Mouse (Mus musculus): ENCODE data around the gene Ebf1. TPM values are rescaled to one million over a fixed set of nuclear protein-coding genes. Genes with fewer than 3 reads are reported as not detected.

Gene Ebf1
- total and polyA plus RNA-seq, 3 experiments: 0.04 TPM; not detected in 2

GRCm38 (mm10) chr11:44775549-44775948, 158.4 kb downstream of the Ebf1 start:
- DNase-seq (ENCODE audit: low read depth, low spot score): no peak
- H3K36me3 ChIP-seq (ENCODE audit: control insufficient read depth in 1 of 2, insufficient read depth in 2 of 2, low read length in 2 of 2): no peaks in the 10 kb centered on the region

GRCm38 (mm10) chr11:44776556-44776955, 159.4 kb downstream of the Ebf1 start:
- Histone ChIP-seq H3K79me2 (ENCODE audit: control insufficient read depth, insufficient read depth, low read length, poor library complexity) (no peaks in the 10 kb centered on the region), H3K9ac (ENCODE audit: control insufficient read depth, low read depth, low read length, poor library complexity, severe bottlenecking) (no peak overlapping the region), H3K4me1 (ENCODE audit: control insufficient read depth in 1 of 2, insufficient read depth in 2 of 2, low read length in 2 of 2) (no peaks in the 10 kb centered on the region), H3K27me3 (ENCODE audit: control insufficient read depth in 1 of 2, insufficient read depth in 2 of 2, low read length in 2 of 2) (no peaks in the 10 kb centered on the region), H3K4me3 (ENCODE audit: control insufficient read depth in 1 of 2, insufficient read depth in 1 of 2, low read depth in 2 of 2, low read length in 2 of 2) (no peak overlapping the region), H3K9me3 (replicated peaks; ENCODE audit: insufficient read depth, low read length) (no peaks in the 10 kb centered on the region), H3K36me3 (ENCODE audit: control insufficient read depth in 1 of 2, insufficient read depth in 2 of 2, low read length in 2 of 2) (no peaks in the 10 kb centered on the region), H3K27ac (ENCODE audit: control insufficient read depth, low read depth, low read length) (no peak overlapping the region)
- no peak for TF ChIP-seq ELF1 (IDR thresholded peaks at IDR 0.05; ENCODE audit: low read depth, low read length)
- TF ChIP-seq CHD2 (IDR thresholded peaks at IDR 0.05; ENCODE audit: low read length): no peak
- TF ChIP-seq NRF1 (IDR thresholded peaks at IDR 0.05; ENCODE audit: insufficient read depth, low read depth, low read length, poor library complexity, severe bottlenecking): no peak
- TF ChIP-seq MEF2A (IDR thresholded peaks at IDR 0.05; ENCODE audit: extremely low read depth, insufficient replicate concordance, low read depth, low read length, poor library complexity, severe bottlenecking): no peak
- no peak for TF ChIP-seq HCFC1 (IDR thresholded peaks at IDR 0.05; ENCODE audit: low read depth, low read length)
- TF ChIP-seq POLR2AphosphoS5 (IDR thresholded peaks at IDR 0.05; ENCODE audit: borderline replicate concordance, low read depth, low read length): no peak
- TF ChIP-seq BHLHE40 (IDR thresholded peaks at IDR 0.05; ENCODE audit: borderline replicate concordance, low read depth, low read length): no peak
- no peak for TF ChIP-seq GABPA (IDR thresholded peaks at IDR 0.05; ENCODE audit: low read depth, low read length)
- TF ChIP-seq ZMIZ1 (IDR thresholded peaks at IDR 0.05; ENCODE audit: low read depth, low read length): no peak
- TF ChIP-seq KAT2A (conservative IDR thresholded peaks at IDR 0.05; ENCODE audit: low read depth, low read length): no peak
- TF ChIP-seq ETS1 (IDR thresholded peaks at IDR 0.05; ENCODE audit: low read depth, low read length): no peak
- no peak for TF ChIP-seq MYB (IDR thresholded peaks at IDR 0.05; ENCODE audit: low read depth, low read length)
- no peak for TF ChIP-seq EP300 (IDR thresholded peaks at IDR 0.05; ENCODE audit: low read depth in 1 of 2, low read length in 2 of 2)
- no peak for TF ChIP-seq ZKSCAN1 (IDR thresholded peaks at IDR 0.05; ENCODE audit: low read depth, low read length)
- no peak for DNase-seq (ENCODE audit: low read depth, low spot score)

More at GRCm38 (mm10) chr11:44775549-44775948, 158.4 kb downstream of the Ebf1 start:
- H3K9ac ChIP-seq (ENCODE audit: control insufficient read depth, low read depth, low read length, poor library complexity, severe bottlenecking): no peak overlapping the region
- no peaks in the 10 kb centered on the region for H3K27me3 ChIP-seq (ENCODE audit: control insufficient read depth in 1 of 2, insufficient read depth in 2 of 2, low read length in 2 of 2)
- H3K27ac ChIP-seq (ENCODE audit: control insufficient read depth, low read depth, low read length): no peak overlapping the region
- H3K4me3 ChIP-seq (ENCODE audit: control insufficient read depth in 1 of 2, insufficient read depth in 1 of 2, low read depth in 2 of 2, low read length in 2 of 2): no peak overlapping the region
- TF ChIP-seq GABPA (IDR thresholded peaks at IDR 0.05; ENCODE audit: low read depth, low read length) (no peak), KAT2A (conservative IDR thresholded peaks at IDR 0.05; ENCODE audit: low read depth, low read length) (no peak), RAD21 (IDR thresholded peaks at IDR 0.05; ENCODE audit: low read depth, low read length) (no peak), MAX (IDR thresholded peaks at IDR 0.05; ENCODE audit: low read length) (no peak), HCFC1 (IDR thresholded peaks at IDR 0.05; ENCODE audit: low read depth, low read length) (no peak), BHLHE40 (IDR thresholded peaks at IDR 0.05; ENCODE audit: borderline replicate concordance, low read depth, low read length) (no peak), CHD2 (IDR thresholded peaks at IDR 0.05; ENCODE audit: low read length) (no peak), RCOR1 (IDR thresholded peaks at IDR 0.05; ENCODE audit: low read depth, low read length) (no peak), ELF1 (IDR thresholded peaks at IDR 0.05; ENCODE audit: low read depth, low read length) (no peak), MAFK (IDR thresholded peaks at IDR 0.05; ENCODE audit: borderline replicate concordance, low read depth, low read length) (no peak), USF2 (IDR thresholded peaks at IDR 0.05; ENCODE audit: borderline replicate concordance in 1 of 2, insufficient read depth in 1 of 2, low read depth in 1 of 2, low read length in 2 of 2) (no peak), MAZ (IDR thresholded peaks at IDR 0.05; ENCODE audit: low read depth, low read length) (no peak), E2F4 (IDR thresholded peaks at IDR 0.05; ENCODE audit: borderline replicate concordance, low read depth, low read length) (no peak), POLR2AphosphoS2 (IDR thresholded peaks at IDR 0.05; ENCODE audit: low read length) (no peak), TAL1 (IDR thresholded peaks at IDR 0.05; ENCODE audit: low read length) (no peak)
- no peaks in the 10 kb centered on the region for H3K4me1 ChIP-seq (ENCODE audit: control insufficient read depth in 1 of 2, insufficient read depth in 2 of 2, low read length in 2 of 2)
- H3K9me3 ChIP-seq (replicated peaks; ENCODE audit: insufficient read depth, low read length): no peaks in the 10 kb centered on the region
- no peaks in the 10 kb centered on the region for H3K79me2 ChIP-seq (ENCODE audit: control insufficient read depth, insufficient read depth, low read length, poor library complexity)

Data from MEL (cell line).